Mouse (Mus musculus) embryonic fibroblast, embryonic 13.5 days (primary cell): ENCODE measurements around the gene Tmem63a. TPM values are rescaled to one million over a fixed set of nuclear protein-coding genes. Genes with fewer than 3 reads are reported as not detected.

ENCODE experiments used
- H3K27ac ChIP-seq: 2 replicates; pipeline ENCODE4 v1.5.1; 2012; ENCODE audit warnings: low read length, control low read depth, inconsistent platforms; ENCODE audit not compliant: insufficient read depth
- H3K4me1 ChIP-seq: 2 replicates; pipeline ENCODE4 v1.6.1; 2011; ENCODE audit warnings: low read length; ENCODE audit not compliant: control insufficient read depth, insufficient read depth
- H3K4me3 ChIP-seq: 2 replicates; pipeline ENCODE4 v1.5.1; 2011; ENCODE audit warnings: mild to moderate bottlenecking, control low read depth, low read length; ENCODE audit not compliant: insufficient read depth
- CTCF ChIP-seq: IDR thresholded peaks from 2 replicates; pipeline ENCODE4 v1.5.1; 2011; ENCODE audit warnings: mild to moderate bottlenecking, control low read depth, low read length, moderate library complexity, borderline replicate concordance; ENCODE audit not compliant: insufficient read depth
- POLR2A ChIP-seq: IDR thresholded peaks from 2 replicates; pipeline ENCODE4 v1.6.1; 2011; ENCODE audit warnings: low read depth, mild to moderate bottlenecking, control low read depth, low read length, moderate library complexity
- polyA plus RNA-seq: library from polyadenylated mRNA; stranded (reverse); fragments of >200 nt; gene quantifications from 2 replicates; pipeline ENCODE4 v1.2.4, GENCODE M21; 2011; ENCODE audit warnings: low read depth; ENCODE audit not compliant: missing spikeins, insufficient read length

Gene Tmem63a
- polyA plus RNA-seq, 1 experiment: 44.4 TPM

GRCm38 (mm10) chr1:180956401-180956800 lies 14.3 kb downstream of the Tmem63a start:
- no peak for TF ChIP-seq CTCF
- no peak for TF ChIP-seq POLR2A
- Histone ChIP-seq H3K4me3 (no peak overlapping the region), H3K4me1 (peaks cover 3% of the 10 kb centered on the region; the same call in 1 of the 2 replicates), H3K27ac (no peak overlapping the region)

GRCm38 (mm10) chr1:180956973-180957381 lies 14.8 kb downstream of the Tmem63a start:
- Histone ChIP-seq H3K27ac (no peak overlapping the region), H3K4me3 (no peak overlapping the region), H3K4me1 (peaks cover 3% of the 10 kb centered on the region; the same call in 1 of the 2 replicates)
- no peak for TF ChIP-seq CTCF
- no peak for TF ChIP-seq POLR2A

- no peak overlapping the region for H3K4me3 ChIP-seq
- H3K4me1 ChIP-seq: peaks cover 3% of the 10 kb centered on the region; the same call in 1 of the 2 replicates
- no peak overlapping the region for H3K27ac ChIP-seq
- TF ChIP-seq CTCF: no peak
- no peak for TF ChIP-seq POLR2A
These were observed 15.8 kb downstream of the Tmem63a start for GRCm38 (mm10) chr1:180957989-180958388.

GRCm38 (mm10) chr1:180958797-180959196 lies 16.7 kb downstream of the Tmem63a start:
- Histone ChIP-seq H3K4me3 (no peak overlapping the region), H3K27ac (no peak overlapping the region), H3K4me1 (peaks cover 3% of the 10 kb centered on the region; the same call in 1 of the 2 replicates)
- no peak for TF ChIP-seq CTCF
- TF ChIP-seq POLR2A: no peak

GRCm38 (mm10) chr1:180965786-180966185 lies 23.6 kb downstream of the Tmem63a start:
- H3K4me3 ChIP-seq: no peak overlapping the region
- TF ChIP-seq CTCF (no peak), POLR2A (no peak)
- H3K4me1 ChIP-seq: peaks cover 9% of the 10 kb centered on the region; the same call in 1 of the 2 replicates
- peak overlapping the region; percentile 9; the same call in 1 of the 2 replicates for H3K27ac ChIP-seq

GRCm38 (mm10) chr1:180966542-180966941 lies 24.4 kb downstream of the Tmem63a start:
- TF ChIP-seq POLR2A: no peak
- TF ChIP-seq CTCF: no peak
- peak overlapping the region; percentile 50 for H3K27ac ChIP-seq

GRCm38 (mm10) chr1:180967261-180967660 lies 25.1 kb downstream of the Tmem63a start:
- peaks cover 9% of the 10 kb centered on the region; the same call in 1 of the 2 replicates for H3K4me1 ChIP-seq
- H3K4me3 ChIP-seq: no peak overlapping the region
- no peak for TF ChIP-seq CTCF
- no peak for TF ChIP-seq POLR2A
- peak overlapping the region; percentile 50 for H3K27ac ChIP-seq

More at GRCm38 (mm10) chr1:180966542-180966941, 24.4 kb downstream of the Tmem63a start:
- Histone ChIP-seq H3K4me3 (no peak overlapping the region), H3K4me1 (peaks cover 9% of the 10 kb centered on the region; the same call in 1 of the 2 replicates)

- Histone ChIP-seq H3K4me3 (no peak overlapping the region), H3K27ac (no peak overlapping the region), H3K4me1 (no peaks in the 10 kb centered on the region)
- TF ChIP-seq CTCF: no peak
These were observed 30.8 kb downstream of the Tmem63a start for GRCm38 (mm10) chr1:180972941-180973340.

- TF ChIP-seq CTCF (no peak), POLR2A (no peak)
- Histone ChIP-seq H3K4me1 (no peaks in the 10 kb centered on the region), H3K4me3 (no peak overlapping the region), H3K27ac (no peak overlapping the region)
These were observed 32.1 kb downstream of the Tmem63a start for GRCm38 (mm10) chr1:180974126-180974746.

- TF ChIP-seq CTCF: peak; percentile 84
- no peak for TF ChIP-seq POLR2A
- H3K4me3 ChIP-seq: no peak overlapping the region
- H3K4me1 ChIP-seq: no peaks in the 10 kb centered on the region
- H3K27ac ChIP-seq: no peak overlapping the region
These were observed 34.1 kb downstream of the Tmem63a start for GRCm38 (mm10) chr1:180976110-180976679.
